Mouse (Mus musculus) cerebellum, adult 2 months (tissue): ENCODE measurements around the gene Slc38a11. TPM values are rescaled to one million over a fixed set of nuclear protein-coding genes. Genes with fewer than 3 reads are reported as not detected.

ENCODE experiments used
- DNase-seq, 2 experiments: peaks; one replicate each; pipeline ENCODE4 v3.0.0; 2021
- H3K27ac ChIP-seq: fragments of 200-500 bp; 2 replicates; pipeline ENCODE4 v1.5.1; 2012; ENCODE audit warnings: low read length, control low read depth, inconsistent platforms; ENCODE audit not compliant: insufficient read depth
- H3K27me3 ChIP-seq: fragments of 200-500 bp; 2 replicates; pipeline ENCODE4 v1.6.1; 2012; ENCODE audit warnings: inconsistent platforms, mild to moderate bottlenecking, low read length, moderate library complexity; ENCODE audit not compliant: control insufficient read depth, insufficient read depth
- H3K4me1 ChIP-seq: fragments of 200-500 bp; 2 replicates; pipeline ENCODE4 v1.6.1; 2011; ENCODE audit warnings: low read length; ENCODE audit not compliant: control insufficient read depth, insufficient read depth
- H3K4me3 ChIP-seq: fragments of 200-500 bp; replicated peaks from 2 replicates; pipeline ENCODE3; 2011; ENCODE audit warnings: mild to moderate bottlenecking, low read depth, low read length, control low read depth; ENCODE audit not compliant: insufficient read depth
- CTCF ChIP-seq: fragments of 200-500 bp; IDR thresholded peaks from 2 replicates; pipeline ENCODE4 v1.5.1; 2011; ENCODE audit warnings: low read depth, mild to moderate bottlenecking, control low read depth, low read length, moderate library complexity, borderline replicate concordance; ENCODE audit not compliant: insufficient read depth
- POLR2A ChIP-seq: fragments of 200-500 bp; IDR thresholded peaks from 2 replicates; pipeline ENCODE4 v1.6.1; 2011; ENCODE audit warnings: low read length, control low read depth, borderline replicate concordance; ENCODE audit not compliant: insufficient read depth
- WGBS: fragments of 180-500 bp; shearing (Covaris S2); methylation state at CpG from one replicate; pipeline ENCODE4 v1.1.7; 2018; 5-methylcytosine and 5-hydroxymethylcytosine counted together
- polyA plus RNA-seq: library from polyadenylated mRNA; depleted of rRNA; stranded (reverse); fragments of >200 nt; gene quantifications from 2 replicates; pipeline ENCODE4 v1.2.3, GENCODE M21; 2012

Slc38a11 gene
- polyA plus RNA-seq, 1 experiment, result 2.8 TPM

DNA sequence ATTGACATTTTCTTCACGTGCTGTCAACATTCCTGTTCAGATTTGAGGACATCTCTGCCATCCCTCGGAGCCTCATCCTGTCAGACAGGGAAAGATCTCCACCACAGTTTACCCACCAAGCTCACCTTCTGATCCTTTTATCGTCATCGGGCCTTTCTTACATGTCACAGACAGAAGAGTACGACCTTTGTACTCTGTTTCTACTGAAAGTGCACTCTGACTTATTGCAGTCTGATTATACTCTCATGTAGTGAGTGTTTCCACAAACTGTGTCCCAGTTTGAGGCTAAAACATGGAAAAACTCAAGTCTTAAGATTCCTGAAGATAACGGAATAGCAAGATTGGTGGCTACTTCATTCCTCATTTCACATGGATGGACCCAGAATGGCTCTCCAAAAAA is 21.0 kb upstream of the Slc38a11 start:
- H3K27me3 ChIP-seq, result no peaks in the 10 kb centered on the region
- H3K4me3 ChIP-seq, result no peak overlapping the region
- no peak for DNase-seq
- no peak overlapping the region for H3K27ac ChIP-seq
- WGBS, result 91% methylated on average over 6 of the region's 6 CpGs
- no peaks in the 10 kb centered on the region for H3K4me1 ChIP-seq
- TF ChIP-seq POLR2A (no peak), CTCF (no peak)

DNA sequence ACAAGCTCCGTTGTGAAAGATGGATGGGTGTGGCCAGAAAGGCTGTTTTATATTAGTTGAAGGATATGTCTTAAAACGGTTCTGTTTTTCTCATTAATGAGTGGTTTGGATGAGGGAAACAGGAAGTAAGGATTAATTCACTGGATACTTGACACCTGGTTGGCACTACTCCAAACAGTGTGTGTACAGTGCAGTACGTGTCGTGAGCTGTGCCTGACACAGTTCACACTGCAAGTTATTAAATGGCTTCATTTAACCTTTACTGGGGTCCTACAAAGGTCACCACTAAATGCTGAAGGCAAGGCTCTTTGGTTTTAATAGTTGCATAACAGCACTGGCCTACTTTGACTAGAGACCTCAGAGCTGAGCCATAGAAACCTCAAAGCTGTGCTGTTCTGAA is 18.7 kb upstream of the Slc38a11 start:
- Histone ChIP-seq H3K4me1 (no peaks in the 10 kb centered on the region), H3K27ac (no peak overlapping the region), H3K27me3 (no peaks in the 10 kb centered on the region), H3K4me3 (no peak overlapping the region)
- TF ChIP-seq POLR2A (no peak), CTCF (no peak)
- WGBS, result 59% methylated on average over 4 of the region's 4 CpGs
- no peak for DNase-seq

DNA sequence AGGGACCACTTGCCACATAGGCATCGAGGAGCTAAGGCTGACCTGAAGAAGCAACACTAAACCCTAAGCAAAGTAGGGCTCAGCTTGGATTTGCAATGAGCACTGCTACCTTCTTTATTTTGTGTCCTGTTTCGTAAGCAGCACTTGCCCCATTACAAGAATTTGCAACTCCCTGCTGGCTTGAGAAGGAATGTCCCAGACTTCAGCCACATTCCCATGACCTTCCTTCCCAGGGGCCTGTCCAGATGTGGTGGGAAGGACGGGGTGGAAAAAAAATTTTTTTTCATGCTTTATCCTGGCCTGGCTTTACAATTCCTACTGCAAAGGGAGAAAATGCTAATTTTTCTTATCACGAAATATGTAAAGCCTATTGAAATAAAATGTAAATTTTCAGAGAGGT is 14.6 kb upstream of the Slc38a11 start:
- no peak for DNase-seq
- 70% methylated on average over 4 of the region's 4 CpGs for WGBS
- no peaks in the 10 kb centered on the region for H3K4me1 ChIP-seq
- no peak overlapping the region for H3K27ac ChIP-seq
- TF ChIP-seq POLR2A (no peak), CTCF (no peak)
- no peak overlapping the region for H3K4me3 ChIP-seq
- no peaks in the 10 kb centered on the region for H3K27me3 ChIP-seq

GRCm38 (mm10) chr2:65374410-65374809 is 10.6 kb upstream of the Slc38a11 start:
- Histone ChIP-seq H3K27ac (no peak overlapping the region), H3K4me1 (no peaks in the 10 kb centered on the region), H3K4me3 (no peak overlapping the region), H3K27me3 (no peaks in the 10 kb centered on the region)
- WGBS, result 85% methylated on average over 5 of the region's 5 CpGs
- no peak for TF ChIP-seq POLR2A
- no peak for TF ChIP-seq CTCF
- DNase-seq, result no peak

DNA sequence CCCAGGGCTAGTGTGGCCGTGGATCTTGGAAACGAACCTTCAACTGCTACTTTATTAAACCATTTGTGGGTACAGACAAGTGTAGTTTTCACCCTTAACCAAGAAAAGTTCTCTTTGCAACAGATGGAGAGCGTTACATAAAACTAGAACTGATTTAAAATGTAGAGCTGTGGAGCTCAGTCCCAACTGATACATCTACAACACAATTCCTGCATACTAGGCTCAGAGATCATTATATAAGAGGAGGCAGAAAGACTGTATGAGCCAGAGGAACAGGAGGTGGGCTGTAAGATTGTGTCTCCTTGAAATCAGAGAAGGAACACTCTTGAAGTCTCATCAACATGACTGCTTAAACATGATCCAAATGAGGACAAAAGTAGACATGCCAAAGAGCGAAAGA is 9.2 kb upstream of the Slc38a11 start:
- 89% methylated on average over 4 of the region's 4 CpGs for WGBS
- TF ChIP-seq CTCF, result no peak
- TF ChIP-seq POLR2A, result no peak
- no peaks in the 10 kb centered on the region for H3K4me1 ChIP-seq
- H3K27ac ChIP-seq, result no peak overlapping the region
- DNase-seq, result no peak
- no peaks in the 10 kb centered on the region for H3K27me3 ChIP-seq
- H3K4me3 ChIP-seq, result no peak overlapping the region

DNA sequence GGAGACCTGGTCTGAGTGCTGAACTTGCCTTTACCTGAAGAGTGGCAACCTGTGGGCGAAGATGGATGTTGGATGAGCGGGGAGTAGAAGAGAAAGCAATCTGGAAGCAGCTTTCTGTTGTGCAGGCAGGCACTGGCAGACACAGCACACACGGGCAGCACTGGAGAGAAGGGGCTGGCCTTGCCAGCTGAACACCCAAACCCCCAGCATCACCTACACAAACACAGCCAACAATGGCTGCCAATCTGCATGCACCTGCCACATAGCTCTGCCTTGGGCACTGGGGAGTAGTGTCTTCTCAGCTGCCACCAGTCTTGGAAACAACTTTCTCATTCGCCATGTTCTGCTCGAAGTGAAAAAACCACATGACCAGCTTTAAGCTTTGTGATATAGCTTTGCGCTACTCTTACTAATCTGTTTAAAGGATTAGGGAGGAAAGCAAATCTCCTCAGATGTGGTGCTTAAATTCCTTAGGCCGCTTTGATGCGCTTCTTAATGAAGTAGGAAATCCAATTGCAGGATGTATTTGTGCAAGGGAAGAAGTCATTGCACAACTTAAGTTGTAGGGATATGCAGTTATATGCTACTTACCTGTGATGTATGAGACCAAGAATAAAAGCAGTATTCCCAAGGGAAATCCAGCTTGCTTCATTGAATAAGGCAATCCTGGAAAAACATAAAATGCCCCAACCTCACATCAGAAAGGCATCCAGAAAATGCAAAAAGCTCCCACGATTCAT is 2.9 kb downstream of the Slc38a11 start:
- no peak for DNase-seq
- H3K27ac ChIP-seq, result no peak overlapping the region
- WGBS, result 80% methylated on average over 9 of the region's 9 CpGs
- TF ChIP-seq POLR2A (no peak), CTCF (no peak)
- H3K4me1 ChIP-seq, result no peaks in the 10 kb centered on the region
- no peaks in the 10 kb centered on the region for H3K27me3 ChIP-seq
- no peak overlapping the region for H3K4me3 ChIP-seq

DNA sequence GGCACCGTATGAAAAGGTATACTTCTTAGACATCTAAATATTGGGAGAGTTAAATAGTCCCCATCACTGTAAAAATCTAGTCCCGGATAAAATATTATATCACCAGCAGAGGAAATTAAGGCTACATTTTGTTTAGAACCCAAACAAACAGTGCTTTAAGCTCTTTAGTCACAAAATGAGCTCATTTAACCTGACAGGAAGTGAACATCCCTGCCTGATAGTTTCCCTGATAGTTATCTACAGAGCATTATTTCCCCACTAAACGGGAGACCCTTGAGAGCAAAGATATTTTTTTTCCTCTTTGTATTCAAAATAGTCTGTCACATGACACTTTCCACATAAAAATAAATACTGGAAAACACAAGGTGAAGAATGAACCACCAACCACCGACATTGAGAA is 16.5 kb downstream of the Slc38a11 start:
- DNase-seq, result no peak
- no peak for TF ChIP-seq POLR2A
- no peak for TF ChIP-seq CTCF
- no peak overlapping the region for H3K27ac ChIP-seq
- no peaks in the 10 kb centered on the region for H3K4me1 ChIP-seq
- no peaks in the 10 kb centered on the region for H3K27me3 ChIP-seq
- WGBS, result 71% methylated on average over 4 of the region's 4 CpGs
- H3K4me3 ChIP-seq, result no peak overlapping the region

DNA sequence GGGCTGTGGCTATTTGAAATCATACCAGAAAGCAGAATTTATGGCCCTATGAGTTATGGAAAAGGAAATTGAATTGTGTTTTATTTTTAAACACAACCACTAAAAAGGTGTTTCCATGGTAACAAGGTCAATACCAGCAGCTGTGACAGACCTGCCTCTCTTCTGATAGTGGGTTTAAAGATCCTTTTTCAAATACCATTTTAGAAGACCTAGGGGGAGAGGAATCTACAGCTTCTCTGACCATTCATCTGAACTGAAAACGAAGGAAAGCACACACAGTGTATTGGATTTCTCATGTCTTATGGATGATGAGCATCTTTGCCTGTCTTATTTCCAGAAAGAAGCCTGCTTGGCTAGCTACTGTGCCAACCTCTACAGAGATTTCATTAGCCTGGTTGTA is 16.9 kb downstream of the Slc38a11 start:
- DNase-seq, result no peak
- H3K4me3 ChIP-seq, result no peak overlapping the region
- H3K4me1 ChIP-seq, result no peaks in the 10 kb centered on the region
- 50% methylated on average over 1 of the region's 1 CpGs for WGBS
- TF ChIP-seq POLR2A (no peak), CTCF (no peak)
- no peak overlapping the region for H3K27ac ChIP-seq
- H3K27me3 ChIP-seq, result no peaks in the 10 kb centered on the region

- Histone ChIP-seq H3K27ac (no peak overlapping the region), H3K27me3 (no peaks in the 10 kb centered on the region), H3K4me1 (no peaks in the 10 kb centered on the region), H3K4me3 (no peak overlapping the region)
- no peak for DNase-seq
- 87% methylated on average over 5 of the region's 5 CpGs for WGBS
- TF ChIP-seq POLR2A, result no peak
Observed at GRCm38 (mm10) chr2:65346037-65346436, 17.8 kb downstream of the Slc38a11 start.
